Mouse (Mus musculus) T-helper 1 cell (primary cell): ENCODE results near the gene Dexi.

Source experiments
- in situ Hi-C: fragments of 300-600 bp; cut with MboI, MseI; formaldehyde crosslinking; loops from one replicate; pipeline ENCODE4 v1.15.1; 2025; ENCODE audit warnings: high pct_unique_total_duplicates

Dexi gene

DNA sequence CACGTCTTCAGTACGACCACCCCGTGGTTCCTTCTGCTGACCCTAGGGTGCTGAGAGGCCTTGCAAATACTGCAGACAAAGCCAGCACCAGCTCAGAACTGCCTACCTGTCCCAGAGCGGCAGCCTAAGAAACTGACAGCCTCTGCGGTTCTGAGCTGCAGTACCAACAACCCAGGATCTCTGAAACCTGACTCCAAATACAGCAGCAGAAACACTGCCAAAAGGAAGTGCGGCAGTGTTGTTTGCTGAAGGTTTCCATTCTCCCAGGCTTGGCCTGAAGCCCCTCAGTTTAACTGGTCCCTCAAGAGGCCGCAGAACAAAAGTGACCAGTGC, 1.3 kb downstream of the Dexi start:
- in situ Hi-C loops = loop anchor here (10.0 kb wide), 1 partner anchor 1363 kb away; the partner anchor contains the start of gene Cpped1

DNA sequence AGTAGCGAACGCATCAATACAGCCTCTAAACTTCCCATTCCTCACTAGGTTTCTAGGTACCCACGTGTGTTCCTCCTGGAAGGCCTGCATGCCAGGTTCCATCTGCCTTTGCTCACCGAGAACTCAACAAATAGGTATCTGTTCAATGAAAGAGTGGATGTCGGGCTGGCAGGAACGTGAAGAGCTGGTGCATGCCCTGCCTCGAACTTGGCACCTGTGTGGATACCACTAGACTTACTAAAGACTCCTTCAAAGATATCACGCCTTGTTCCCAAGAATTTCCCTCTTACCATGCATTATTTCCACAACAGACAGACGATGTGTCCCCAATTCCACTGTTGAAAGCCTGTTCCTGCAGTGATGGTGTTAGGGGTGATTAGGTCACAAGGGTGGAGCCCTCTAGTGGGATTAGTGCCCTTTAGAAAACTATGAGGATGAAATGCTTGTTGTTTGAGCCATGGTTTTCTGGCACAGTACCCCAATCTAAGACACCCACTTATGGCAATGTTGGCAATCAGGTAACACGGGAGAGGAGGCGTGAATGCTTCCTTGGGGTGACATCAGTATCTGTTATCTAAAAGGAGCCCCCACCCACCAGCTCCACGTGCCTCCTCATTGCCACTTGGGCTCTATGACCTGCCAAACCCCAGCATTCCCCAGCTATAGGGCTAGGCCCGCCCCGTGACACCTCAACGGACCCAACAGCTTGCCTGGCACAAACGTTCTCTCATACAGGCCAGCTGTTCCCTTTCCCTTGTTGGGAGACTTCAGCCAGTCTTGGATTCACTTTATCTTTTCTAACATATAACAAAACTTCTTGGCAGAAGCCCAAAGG, 1.9 kb downstream of the Dexi start:
- in situ Hi-C loops = loop anchor here (10.0 kb wide), 1 partner anchor 1364 kb away; the partner anchor contains the start of gene Cpped1

DNA sequence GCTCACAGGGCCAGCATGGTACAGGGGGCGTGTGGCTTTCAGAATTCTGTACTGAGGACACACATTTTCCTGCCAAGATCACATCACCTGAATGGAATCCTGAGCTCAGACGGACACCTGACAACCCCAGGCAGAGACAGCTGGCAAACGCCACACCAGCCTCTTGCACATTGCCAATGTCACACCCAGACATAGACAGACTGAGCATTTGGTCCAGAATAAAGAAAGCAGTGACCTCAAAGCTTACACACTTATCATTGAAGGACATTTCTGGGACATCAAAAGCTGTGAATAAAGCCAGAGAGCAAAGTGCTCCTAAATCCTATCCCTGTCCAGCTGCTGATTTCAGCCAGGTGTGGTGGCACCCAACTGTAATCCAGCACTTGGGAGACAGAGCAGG, 5.9 kb downstream of the Dexi start:
- in situ Hi-C loops = no loop called here

DNA sequence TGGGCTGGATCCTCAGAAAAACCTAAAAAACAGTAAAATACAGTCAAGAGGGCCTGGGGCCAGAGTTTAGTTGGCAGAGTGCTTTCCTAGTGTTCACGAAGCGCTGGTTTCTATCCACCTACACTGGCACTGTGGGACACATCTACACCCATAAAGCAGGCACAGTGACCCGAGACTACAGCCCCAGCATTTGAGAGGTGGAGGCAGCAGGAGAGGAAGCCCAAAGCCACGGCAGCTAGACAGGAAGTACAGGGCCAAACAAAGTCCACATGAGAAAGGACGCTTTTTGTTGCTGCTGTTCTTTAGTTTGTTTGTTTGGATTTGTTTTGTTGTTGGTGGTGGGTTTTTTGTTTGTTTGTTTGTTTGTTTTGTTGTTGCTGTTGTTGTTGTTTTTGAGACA, 6.5 kb downstream of the Dexi start:
- in situ Hi-C loops = no loop called here

DNA sequence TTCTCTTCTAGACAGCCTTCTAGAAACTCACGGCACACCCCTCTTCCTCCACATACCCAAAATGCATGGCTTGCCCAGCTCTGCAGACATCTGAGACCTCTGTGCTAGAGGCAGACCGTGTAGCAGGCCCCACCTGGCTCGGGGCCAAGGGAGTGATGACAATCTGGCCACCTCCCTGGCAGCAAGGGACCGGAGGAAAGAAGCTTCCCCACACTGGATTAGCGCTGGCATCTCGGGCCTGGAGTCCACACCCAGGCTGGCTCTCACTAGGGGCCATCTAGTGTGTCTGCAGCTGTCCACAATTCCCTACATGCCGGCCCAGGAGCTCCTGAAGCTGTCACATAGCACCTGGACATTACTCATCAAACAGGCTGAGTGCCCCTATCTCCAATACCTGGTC, 8.3 kb downstream of the Dexi start:
- in situ Hi-C loops = no loop called here

DNA sequence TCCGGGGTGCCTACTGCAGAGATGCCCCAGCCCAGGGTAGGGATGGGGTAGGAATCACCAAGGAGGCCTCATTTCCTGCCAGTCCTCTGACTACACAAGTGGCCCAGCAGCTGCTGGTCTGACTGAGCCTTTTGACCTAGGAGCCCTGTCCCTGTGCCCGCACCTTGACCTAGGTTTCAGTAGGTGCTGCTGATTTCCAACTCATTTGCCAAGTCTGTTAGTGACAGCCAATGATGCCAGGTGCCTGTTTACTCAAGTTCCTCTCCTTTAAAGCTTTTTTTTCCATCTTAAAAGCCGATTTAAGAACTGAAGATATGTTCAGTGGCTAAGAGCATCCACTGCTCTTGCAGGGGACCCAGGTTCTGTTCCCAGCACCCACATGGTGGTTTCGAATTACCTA, 9.1 kb downstream of the Dexi start:
- in situ Hi-C loops = no loop called here

DNA sequence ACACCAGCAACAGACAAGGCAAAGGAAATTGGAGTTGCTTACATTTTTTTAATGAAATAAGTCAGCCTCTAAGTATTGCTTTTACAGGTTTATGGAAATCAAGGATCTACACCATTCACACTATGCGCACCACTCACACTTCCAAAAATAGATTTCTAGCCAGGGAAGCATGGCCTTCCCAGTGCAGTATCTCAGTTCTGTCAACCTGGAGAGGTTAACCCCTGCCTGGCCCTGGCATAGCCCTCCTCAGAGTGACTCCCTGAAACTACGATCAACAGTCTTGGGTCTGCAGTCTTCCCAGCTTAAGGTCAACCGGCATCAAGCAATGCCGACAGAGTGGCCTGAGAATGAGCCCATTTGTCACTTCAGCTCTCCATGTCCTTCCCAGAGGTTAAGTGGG, 12.7 kb downstream of the Dexi start:
- in situ Hi-C loops = no loop called here

DNA sequence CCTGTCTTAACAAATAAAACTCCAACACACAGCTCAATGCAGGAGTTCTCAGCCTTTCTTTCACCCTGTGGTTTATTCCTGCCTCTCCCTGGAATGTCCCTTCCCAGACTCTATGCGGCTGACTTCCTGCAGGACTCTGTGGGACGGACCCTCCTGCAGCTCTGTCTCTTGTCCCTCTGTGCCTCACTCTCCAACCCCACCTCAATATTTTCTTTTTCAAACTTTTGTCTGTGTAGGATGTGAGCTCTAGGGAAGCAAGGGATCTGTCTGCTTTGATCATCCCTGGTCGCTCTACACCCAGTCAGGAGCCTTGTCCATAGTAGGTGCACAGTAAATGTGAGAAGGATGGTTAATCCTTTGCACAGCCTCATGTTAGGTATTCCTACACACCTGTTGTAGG, 14.5 kb downstream of the Dexi start:
- in situ Hi-C loops = no loop called here

DNA sequence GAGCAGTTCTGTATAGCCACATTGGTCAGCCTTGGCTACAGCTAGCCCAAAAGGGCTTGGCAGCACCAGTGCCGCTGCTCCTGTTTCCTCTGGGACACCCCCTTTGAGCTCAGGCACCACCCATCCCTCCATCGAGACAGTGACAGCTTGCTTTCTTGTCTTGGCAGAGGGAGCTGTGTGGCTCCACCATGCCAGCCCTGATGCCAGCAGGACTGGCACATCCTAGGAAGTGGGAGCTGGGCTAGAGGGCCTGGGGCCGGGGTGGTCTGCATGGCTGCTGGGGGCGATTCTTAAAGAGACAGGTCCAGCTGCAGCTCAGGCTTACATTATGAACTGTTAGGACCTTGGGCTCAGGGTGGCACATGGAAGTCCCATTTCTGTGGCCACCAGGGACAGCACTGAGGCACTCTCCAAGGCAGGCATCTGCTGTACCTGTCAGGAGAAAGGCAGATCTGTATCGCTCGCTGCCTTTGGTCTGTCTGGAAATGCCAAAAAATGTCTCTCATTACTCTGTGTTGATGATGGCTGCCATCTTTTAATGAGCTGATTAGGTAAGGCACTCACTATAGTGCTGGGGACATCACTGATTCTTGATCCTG, 15.7 kb downstream of the Dexi start:
- in situ Hi-C loops = no loop called here

DNA sequence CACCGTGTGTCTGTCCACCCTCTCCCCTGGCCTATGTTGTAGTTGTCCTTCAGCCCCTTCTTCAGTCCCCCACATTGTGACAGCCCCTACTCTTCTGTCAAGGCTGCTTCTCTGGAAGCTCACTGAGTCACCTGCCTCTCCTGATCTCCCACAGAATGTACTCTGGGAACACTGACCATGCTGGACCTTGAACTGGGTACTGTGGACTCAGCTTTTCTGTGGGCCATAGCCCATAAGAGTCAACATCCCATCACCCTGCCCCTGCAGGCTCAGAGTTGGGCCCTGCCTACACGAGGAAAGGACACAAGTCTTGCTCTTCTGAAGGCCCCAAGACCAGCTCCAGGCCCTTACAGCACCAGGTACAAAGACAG, 17.3 kb downstream of the Dexi start:
- in situ Hi-C loops = no loop called here

DNA sequence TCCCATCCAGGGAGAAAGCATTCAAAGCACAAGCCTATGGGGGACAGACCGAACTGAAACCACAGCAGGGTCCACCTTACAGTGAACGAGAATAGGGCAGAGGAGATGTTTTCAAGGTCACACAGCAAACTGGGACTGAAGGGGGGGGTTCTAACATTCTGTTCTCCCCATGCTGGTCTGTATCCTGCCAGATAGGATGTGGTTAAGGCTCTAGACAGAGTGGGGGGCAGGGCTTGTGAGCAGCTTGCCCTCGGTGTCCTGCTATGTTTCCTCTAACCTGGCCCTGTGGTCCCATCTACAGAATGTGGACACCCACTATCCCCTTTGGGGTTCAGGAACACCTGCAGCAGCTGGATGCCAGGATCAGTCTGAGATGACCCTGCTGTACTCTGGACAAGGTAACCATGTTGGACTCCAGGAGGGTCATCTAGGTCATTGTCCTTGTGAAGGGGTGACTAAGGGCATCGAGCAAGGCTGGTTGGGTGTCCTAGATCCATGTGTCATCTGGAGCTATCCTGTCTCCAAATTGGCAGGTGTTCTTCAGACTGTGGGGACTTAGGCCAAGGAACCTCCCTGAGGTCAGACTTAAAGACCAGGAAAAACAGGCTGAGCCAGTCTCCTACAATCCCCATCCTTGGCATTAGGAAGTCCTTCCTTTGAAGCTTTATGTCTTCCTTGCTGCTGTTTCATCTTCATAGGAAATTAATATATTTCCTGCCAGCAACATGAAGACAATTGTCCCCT, 17.8 kb downstream of the Dexi start:
- in situ Hi-C loops = no loop called here

DNA sequence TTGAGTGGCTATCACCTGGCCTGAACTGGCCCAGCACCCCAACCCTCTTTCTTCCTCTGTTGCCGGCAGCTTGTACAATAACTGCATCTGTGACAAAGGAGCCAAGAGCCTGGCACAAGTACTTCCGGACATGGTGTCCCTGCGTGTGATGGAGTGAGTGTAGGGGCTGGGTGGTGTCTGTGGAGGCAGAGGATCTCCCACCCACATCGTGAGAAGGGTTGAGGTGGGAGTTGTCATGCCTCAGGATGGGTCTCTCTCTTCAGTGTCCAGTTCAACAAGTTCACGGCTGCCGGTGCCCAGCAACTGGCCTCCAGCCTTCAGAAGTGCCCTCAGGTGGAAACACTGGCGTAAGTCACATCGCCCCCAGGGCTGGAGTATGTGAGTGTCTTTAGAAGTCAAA, 19.2 kb downstream of the Dexi start:
- in situ Hi-C loops = no loop called here

DNA sequence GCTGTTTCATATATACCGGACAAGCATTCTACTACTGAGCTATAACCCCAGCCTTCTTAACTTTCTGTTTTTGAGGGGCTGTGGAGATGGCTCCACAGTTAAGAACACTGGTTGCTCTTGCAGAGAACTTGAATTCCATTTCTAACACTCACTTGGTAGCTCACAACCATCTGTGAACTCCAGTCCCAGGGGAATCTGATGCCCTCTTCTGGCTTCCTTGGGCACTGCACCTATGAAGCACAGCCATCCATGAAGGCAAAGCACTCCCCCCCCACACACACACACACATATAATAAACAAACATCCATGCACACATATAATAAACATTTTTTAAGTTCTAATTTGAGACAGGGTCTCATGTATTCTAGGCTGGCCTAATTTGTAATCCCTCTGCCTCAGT, 20.0 kb downstream of the Dexi start:
- in situ Hi-C loops = no loop called here

DNA sequence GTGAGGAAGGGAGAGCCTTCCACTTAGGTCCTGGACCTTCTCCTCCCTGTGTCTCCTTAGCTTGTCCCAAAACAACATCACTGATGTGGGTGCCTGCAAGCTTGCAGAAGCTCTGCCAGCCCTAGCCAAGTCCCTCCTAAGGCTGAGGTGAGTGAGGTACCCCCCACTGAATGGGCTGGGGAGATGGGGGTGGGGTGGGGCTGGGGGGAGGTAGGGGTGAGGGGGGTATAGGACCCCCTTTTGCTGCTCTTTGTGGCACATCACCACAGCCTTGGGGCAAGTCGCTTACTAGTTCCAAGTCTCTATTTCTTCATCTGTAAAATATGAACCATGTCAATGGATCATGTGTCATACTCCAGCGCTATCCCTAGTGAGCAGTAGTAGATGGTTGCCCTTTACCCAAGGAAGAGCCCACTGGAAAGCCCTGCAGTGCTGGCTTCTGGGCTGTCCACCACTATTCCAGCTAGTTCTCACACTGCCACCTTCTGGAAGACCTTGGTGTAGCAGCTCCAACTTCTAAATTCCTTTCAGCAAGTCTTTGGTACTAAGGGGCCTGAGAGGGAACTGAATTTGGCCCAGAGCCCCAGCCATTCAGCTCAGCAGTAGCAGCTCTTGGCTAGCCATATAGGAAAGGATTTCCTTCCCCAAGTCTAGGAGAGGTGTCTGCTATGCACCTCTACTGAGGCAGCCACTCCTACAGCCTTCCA, 21.8 kb downstream of the Dexi start:
- in situ Hi-C loops = no loop called here

DNA sequence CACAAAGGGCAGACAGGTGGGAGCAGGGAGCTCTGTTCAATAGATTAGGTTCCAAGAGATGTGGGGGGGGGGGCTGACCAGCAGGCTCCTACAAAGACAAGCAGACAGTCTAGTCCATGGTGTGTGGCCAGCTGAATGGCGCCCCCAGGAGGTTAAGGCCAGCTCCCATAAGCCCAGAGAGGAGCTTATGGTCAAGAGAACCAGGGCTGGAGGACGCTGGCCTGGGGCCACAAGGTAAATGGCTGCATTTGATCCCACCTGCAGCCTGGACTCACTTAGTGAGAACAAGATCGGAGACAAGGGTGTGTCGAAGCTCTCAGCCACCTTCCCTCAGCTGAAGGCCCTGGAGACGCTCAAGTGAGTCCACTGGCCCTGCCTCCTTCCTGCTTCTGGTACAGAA, 24.8 kb downstream of the Dexi start:
- in situ Hi-C loops = loop anchor here (5.0 kb wide), 1 partner anchor 96 kb away; no protein-coding TSS in a partner anchor

DNA sequence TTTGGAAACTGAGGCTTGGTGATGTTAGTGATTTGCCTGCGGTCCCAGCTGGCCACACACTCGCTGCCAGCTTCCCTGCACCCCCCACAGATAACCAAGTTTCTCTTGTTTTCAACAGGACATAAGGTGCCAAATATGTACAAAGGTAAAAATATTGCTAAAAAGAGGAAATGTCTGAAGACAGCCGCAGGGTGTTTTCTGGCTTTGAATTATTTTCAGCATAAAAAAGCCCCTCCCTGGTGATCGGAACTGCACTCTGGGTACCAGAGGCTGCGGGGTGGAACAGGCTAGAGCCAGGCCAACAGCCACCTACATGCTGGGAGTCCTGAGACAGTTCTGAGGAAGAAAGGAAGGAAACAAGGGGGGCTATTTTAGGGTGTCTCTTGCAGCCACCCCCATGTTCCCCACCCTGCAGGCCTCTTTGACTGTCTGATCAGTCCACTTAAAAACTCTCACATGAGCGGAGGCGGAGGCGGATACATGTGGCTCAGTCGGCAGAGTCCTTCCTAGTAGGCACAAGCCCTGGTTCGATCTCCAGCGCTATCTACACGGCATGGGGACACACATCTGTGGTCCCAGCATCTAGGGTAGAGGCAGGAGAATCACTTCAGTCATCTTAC, 26.8 kb downstream of the Dexi start:
- in situ Hi-C loops = loop anchor here (5.0 kb wide), 1 partner anchor 94 kb away; no protein-coding TSS in a partner anchor

DNA sequence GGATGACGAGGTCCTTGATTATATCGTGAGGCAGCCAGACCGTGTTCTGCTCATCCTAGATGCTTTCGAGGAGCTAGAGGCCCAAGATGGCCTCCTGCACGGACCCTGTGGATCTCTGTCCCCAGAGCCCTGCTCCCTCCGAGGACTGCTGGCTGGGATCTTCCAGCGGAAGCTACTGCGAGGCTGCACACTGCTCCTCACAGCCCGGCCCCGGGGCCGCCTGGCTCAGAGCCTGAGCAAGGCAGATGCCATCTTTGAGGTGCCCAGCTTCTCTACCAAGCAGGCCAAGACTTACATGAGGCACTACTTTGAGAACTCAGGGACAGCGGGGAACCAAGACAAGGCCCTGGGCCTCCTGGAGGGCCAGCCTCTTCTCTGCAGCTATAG, 31.7 kb downstream of the Dexi start:
- in situ Hi-C loops = loop anchor here (5.0 kb wide), 1 partner anchor 234 kb away; no protein-coding TSS in a partner anchor

DNA sequence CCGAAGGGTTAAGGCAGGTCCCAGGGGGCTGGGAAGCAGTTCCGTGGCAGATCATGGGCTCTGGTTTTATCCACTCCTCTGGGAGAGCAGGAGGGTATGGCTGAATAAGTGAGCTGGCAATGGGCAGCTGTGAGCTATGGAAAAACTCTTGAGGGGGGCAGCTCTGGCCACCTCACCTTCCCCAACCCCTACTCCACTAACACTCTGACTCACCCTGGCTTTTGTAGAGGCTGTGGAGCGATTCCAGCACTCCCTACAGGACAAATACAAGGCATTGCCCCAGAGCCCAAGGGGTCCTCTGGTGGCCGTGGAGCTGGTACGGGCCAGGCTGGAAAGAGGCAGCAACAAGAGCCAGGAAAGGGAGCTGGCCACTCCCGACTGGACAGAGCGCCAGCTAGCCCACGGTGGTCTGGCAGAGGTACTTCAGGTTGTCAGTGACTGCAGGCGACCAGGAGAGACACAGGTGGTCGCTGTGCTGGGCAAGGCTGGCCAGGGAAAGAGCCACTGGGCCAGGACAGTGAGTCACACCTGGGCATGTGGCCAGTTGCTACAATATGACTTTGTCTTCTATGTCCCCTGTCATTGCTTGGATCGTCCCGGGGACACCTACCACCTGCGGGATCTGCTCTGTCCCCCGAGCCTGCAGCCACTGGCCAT, 32.2 kb downstream of the Dexi start:
- in situ Hi-C loops = loop anchor here (5.0 kb wide), 1 partner anchor 233 kb away; no protein-coding TSS in a partner anchor

DNA sequence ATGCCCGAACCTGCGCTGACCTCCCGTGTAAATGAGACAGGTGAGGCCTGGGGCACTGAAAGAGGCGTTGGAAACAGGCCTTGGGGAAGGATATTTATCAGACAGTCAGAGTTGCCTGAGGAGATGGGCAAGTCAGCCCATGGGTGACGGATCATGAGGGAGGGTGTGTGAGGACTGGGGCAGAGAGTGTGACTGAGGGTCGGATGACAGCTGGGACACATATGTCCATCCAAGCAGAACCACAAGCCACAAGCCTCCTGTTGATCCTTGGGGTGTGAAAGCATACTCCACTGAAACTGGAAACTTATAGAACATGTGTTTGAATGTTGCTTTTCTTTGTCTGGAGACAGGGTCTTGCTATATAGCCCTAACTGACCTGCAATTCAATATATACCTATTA, 34.2 kb downstream of the Dexi start:
- in situ Hi-C loops = no loop called here

DNA sequence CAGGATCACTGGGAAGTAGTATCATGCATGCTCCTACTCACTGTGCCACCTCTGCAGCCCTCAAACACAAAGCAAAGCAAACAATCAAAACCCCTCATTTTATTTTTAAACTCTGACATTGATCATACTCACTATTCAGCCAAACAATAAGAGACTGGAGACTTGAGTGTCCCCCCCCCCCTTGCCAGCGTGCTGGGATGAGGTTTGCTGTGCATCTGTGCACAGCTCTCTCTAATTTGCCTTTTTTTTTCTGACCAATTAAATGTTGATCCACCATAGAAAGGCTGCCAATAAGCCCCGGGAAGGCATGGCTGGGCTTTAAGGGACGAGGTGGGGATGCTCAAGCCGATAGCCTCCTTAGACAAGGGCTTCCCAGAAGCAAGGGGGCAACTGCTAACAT, 35.4 kb downstream of the Dexi start:
- in situ Hi-C loops = no loop called here

DNA sequence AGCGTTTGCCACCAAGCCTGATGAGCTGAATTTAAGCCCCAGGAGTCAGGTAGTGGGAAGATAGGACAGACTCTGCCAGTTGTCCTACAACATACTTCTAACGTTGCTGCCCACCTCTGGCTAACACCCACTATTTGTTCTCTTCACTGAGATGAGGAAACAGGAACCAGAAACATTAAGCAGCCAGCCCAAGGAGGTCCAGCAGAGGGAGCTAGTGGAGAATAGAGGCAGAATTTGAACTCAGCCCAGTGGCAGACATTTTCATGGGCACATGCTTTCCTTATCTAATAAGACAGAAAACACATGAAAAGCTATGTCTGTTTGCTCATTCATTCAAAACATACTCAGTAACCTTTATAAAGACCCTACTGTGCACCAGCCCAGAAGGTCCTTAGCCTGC, 39.8 kb downstream of the Dexi start:
- in situ Hi-C loops = no loop called here
